Mouse (Mus musculus): ENCODE measurements around the gene Ppara. TPM values are rescaled to one million over a fixed set of nuclear protein-coding genes. Genes with fewer than 3 reads are reported as not detected.

The Ppara gene
- polyA plus RNA-seq, 1 experiment from 2014 or later, result 12.2 TPM

DNA sequence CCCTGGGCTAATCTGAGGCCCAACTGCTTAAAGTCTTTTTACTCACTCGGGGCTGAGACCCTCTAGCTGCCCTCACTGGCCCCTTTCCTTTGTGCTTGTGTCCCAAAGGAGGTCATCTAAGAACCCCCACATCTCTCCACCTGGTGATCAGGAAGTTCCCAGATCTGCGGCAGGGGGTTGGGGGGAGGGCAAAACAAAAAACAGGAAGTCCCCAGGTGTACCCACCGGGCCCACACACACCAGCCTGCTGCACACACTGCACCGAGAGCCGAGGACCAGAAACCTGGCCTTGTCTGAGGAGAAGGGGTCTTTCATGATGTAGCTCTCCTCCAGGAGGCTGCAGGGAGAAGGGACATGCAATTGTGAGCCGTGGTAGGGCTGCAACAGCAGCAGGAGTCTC lies 73.2 kb downstream of the Ppara start:
- Histone ChIP-seq H3K4me3 (replicated peaks; ENCODE audit: low read length) (no peak overlapping the region), H3K9me3 (replicated peaks; ENCODE audit: control insufficient read depth, low read length) (no peaks in the 10 kb centered on the region), H3K36me3 (ENCODE audit: control insufficient read depth, insufficient read depth, low read length) (no peaks in the 10 kb centered on the region), H3K27me3 (ENCODE audit: control insufficient read depth, insufficient read depth, low read length) (no peaks in the 10 kb centered on the region), H3K4me1 (ENCODE audit: control insufficient read depth, insufficient read depth, low read length) (peaks cover 13% of the 10 kb centered on the region), H3K9ac (ENCODE audit: low read length) (no peak overlapping the region), H3K4me2 (ENCODE audit: low read depth, low read length) (no peak overlapping the region), H3K27ac (ENCODE audit: low read length) (no peak overlapping the region)
- ATAC-seq (ENCODE audit: insufficient read depth, low FRiP score), result no peak
- WGBS, result 83% methylated on average over 6 of the region's 6 CpGs

DNA sequence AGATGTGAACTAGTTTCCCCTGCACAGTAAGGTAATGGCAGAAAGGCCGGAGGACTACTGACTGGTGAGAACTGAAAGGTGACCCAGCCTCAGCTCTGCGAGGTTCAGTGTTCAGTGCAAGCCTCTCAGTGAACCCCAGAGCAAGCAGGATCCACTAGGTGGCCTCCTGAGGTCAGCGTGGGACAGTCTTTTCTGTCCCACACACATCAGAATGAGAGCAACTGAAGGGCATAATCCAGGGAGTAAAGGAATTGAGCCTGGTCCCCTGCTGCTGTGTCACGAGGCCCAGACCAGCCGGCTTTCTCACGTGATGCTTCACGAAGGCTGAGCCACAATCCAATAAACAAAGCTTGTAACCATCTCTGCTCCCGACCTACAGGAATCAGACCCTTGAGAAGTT lies 73.7 kb downstream of the Ppara start:
- WGBS, result 61% methylated on average over 8 of the region's 8 CpGs
- no peaks in the 10 kb centered on the region for H3K36me3 ChIP-seq (ENCODE audit: control insufficient read depth, insufficient read depth, low read length)
- H3K9ac ChIP-seq (ENCODE audit: low read length), result no peak overlapping the region
- H3K27me3 ChIP-seq (ENCODE audit: control insufficient read depth, insufficient read depth, low read length), result no peaks in the 10 kb centered on the region
- no peak overlapping the region for H3K4me2 ChIP-seq (ENCODE audit: low read depth, low read length)
- no peak overlapping the region for H3K4me3 ChIP-seq (replicated peaks; ENCODE audit: low read length)
- H3K9me3 ChIP-seq (replicated peaks; ENCODE audit: control insufficient read depth, low read length), result no peaks in the 10 kb centered on the region
- no peak overlapping the region for H3K27ac ChIP-seq (ENCODE audit: low read length)
- H3K4me1 ChIP-seq (ENCODE audit: control insufficient read depth, insufficient read depth, low read length), result peaks cover 13% of the 10 kb centered on the region
- ATAC-seq (ENCODE audit: insufficient read depth, low FRiP score), result no peak

DNA sequence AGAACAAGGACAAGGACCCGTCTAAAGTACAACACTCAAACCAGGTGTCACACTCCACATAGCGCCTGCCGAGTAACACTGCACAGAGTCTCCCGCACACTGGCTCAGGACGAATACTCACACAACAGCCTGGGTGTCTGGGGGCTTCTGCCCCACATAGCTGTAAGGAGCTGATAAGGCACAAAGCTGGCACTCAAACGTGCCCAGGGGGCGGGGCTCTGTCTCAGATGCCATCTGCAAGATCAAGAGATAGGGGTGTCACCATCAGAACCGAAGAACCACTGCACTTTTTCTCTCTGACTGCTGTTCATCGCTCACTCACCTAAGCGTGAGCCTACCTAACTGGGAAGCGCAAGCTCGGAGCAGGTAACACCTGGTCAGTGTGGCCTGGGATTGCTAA lies 74.3 kb downstream of the Ppara start:
- H3K4me2 ChIP-seq (ENCODE audit: low read depth, low read length), result no peak overlapping the region
- no peak overlapping the region for H3K4me3 ChIP-seq (replicated peaks; ENCODE audit: low read length)
- no peak overlapping the region for H3K27ac ChIP-seq (ENCODE audit: low read length)
- ATAC-seq (ENCODE audit: insufficient read depth, low FRiP score), result no peak
- WGBS, result 84% methylated on average over 12 of the region's 12 CpGs
- no peaks in the 10 kb centered on the region for H3K9me3 ChIP-seq (replicated peaks; ENCODE audit: control insufficient read depth, low read length)
- H3K36me3 ChIP-seq (ENCODE audit: control insufficient read depth, insufficient read depth, low read length), result no peaks in the 10 kb centered on the region
- H3K27me3 ChIP-seq (ENCODE audit: control insufficient read depth, insufficient read depth, low read length), result no peaks in the 10 kb centered on the region
- peaks cover 13% of the 10 kb centered on the region for H3K4me1 ChIP-seq (ENCODE audit: control insufficient read depth, insufficient read depth, low read length)
- H3K9ac ChIP-seq (ENCODE audit: low read length), result no peak overlapping the region

DNA sequence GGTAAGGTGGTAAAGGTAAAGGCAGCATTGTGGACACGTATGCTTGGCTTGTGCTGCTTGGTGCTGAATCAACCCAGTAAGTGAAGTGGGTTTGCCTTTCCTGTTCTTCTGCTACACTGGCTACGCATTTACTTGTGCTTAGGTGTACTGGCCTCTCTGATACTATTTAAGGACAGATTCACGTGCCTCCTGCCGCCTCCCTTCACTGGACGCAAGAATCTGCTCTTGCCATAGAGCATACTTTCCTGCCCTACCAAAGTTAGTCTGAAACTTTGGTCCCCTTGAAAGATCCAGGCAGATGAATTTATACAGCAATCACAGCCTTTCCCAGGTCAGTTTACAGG lies 75.7 kb downstream of the Ppara start:
- H3K27ac ChIP-seq (ENCODE audit: low read length), result peak overlapping the region; percentile 84; the same call in 1 of the 2 replicates
- peaks cover 13% of the 10 kb centered on the region for H3K4me1 ChIP-seq (ENCODE audit: control insufficient read depth, insufficient read depth, low read length)
- H3K27me3 ChIP-seq (ENCODE audit: control insufficient read depth, insufficient read depth, low read length), result no peaks in the 10 kb centered on the region
- 75% methylated on average over 5 of the region's 5 CpGs for WGBS
- H3K9me3 ChIP-seq (replicated peaks; ENCODE audit: control insufficient read depth, low read length), result no peaks in the 10 kb centered on the region
- peak overlapping the region; percentile 77 for H3K4me3 ChIP-seq (replicated peaks; ENCODE audit: low read length)
- peak overlapping the region; percentile 90 for H3K9ac ChIP-seq (ENCODE audit: low read length)
- ATAC-seq (ENCODE audit: insufficient read depth, low FRiP score), result no peak
- H3K4me2 ChIP-seq (ENCODE audit: low read depth, low read length), result peak overlapping the region; percentile 82
- H3K36me3 ChIP-seq (ENCODE audit: control insufficient read depth, insufficient read depth, low read length), result no peaks in the 10 kb centered on the region

DNA sequence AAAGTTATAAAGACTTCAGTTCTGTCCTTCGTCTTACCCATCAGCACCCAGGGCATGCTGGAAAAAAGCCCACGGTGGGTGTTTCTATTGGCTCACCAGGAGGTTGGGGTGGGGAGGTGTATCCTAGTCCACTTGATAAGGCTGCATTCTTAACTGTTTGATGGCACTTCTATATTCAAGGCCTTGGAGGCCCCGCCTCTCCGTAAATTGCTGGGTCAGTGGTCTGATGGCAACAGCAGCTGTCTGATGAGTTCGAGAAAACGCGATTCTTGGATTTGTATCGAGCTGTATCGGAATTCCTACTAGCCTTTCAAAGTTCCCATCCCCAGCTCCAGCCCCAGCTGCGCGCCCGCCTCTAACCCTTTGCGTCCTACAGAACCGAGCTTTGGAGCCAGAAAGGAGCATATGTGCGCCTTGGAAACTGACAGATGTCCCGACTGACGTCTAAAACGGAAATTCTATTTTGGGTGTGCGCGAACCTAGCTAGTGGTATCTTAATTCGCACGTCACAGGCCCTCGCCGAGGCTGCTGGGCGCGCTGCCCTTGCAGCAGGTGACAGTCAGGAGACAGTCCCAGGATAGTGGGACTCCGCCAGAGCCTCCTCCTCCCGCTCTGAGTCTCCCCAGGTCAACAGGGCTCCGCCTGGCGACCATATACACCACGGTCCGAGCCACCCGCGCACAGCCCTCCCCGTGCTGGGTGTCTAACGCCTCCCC lies 76.2 kb downstream of the Ppara start:
- Histone ChIP-seq H3K4me3 (replicated peaks; ENCODE audit: low read length) (peak overlapping the region; percentile 77), H3K27ac (ENCODE audit: low read length) (peak overlapping the region; percentile 84), H3K9ac (ENCODE audit: low read length) (peak overlapping the region; percentile 90), H3K36me3 (ENCODE audit: control insufficient read depth, insufficient read depth, low read length) (no peaks in the 10 kb centered on the region), H3K9me3 (replicated peaks; ENCODE audit: control insufficient read depth, low read length) (no peaks in the 10 kb centered on the region), H3K4me2 (ENCODE audit: low read depth, low read length) (peak overlapping the region; percentile 82), H3K27me3 (ENCODE audit: control insufficient read depth, insufficient read depth, low read length) (no peaks in the 10 kb centered on the region), H3K4me1 (ENCODE audit: control insufficient read depth, insufficient read depth, low read length) (peaks cover 13% of the 10 kb centered on the region)
- peak; percentile 76 for ATAC-seq (ENCODE audit: insufficient read depth, low FRiP score)
- WGBS, result 3% methylated on average over 36 of the region's 36 CpGs

DNA sequence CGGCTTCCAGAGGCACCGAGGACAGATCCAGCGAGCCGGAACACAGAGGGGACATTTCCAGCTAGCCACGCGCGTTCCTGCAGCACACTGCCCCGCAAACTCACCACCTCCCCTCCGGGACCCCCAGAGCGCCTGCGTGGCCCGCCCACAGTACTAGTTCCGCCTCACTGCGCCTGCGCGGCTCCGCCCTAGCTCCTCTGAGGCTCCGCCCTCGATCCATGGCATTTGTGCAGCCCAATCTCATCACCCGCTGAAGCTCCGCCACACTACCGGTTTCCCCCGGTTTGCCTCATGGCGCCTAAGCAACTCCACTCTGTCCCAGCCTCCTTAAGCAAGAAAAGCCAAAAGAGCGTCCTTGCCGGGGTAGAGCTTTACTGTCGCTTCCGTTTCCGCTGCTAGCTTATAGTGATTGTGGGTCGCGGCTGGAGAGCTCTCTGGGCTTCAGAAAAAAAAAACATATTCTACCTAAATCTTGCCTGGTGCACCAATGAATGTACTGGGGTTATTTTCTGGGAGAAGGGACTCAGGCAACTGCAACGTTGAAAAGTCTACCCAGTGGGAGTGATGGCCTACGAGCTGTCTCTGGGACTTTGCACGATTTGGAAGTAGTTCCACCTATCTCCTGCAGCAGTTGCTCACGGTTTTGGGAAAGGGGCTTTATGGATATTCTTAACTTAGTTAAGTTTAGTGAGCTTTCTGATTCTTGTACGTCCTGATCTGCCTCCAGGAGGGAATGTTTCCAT lies 76.9 kb downstream of the Ppara start, which contains the start of gene Cdpf1:
TSS of gene Cdpf1 (minus strand) at position 163 of the 743 bp plus-strand sequence.
- Histone ChIP-seq H3K9ac (ENCODE audit: low read length) (peak within 1 kb of the TSS; percentile 90), H3K27ac (ENCODE audit: low read length) (peak within 1 kb of the TSS; percentile 84), H3K4me2 (ENCODE audit: low read depth, low read length) (peak within 1 kb of the TSS; percentile 82), H3K4me3 (replicated peaks; ENCODE audit: low read length) (peak within 1 kb of the TSS; percentile 77), H3K27me3 (ENCODE audit: control insufficient read depth, insufficient read depth, low read length) (no peaks in the 10 kb centered on the region), H3K36me3 (ENCODE audit: control insufficient read depth, insufficient read depth, low read length) (no peaks in the 10 kb centered on the region), H3K9me3 (replicated peaks; ENCODE audit: control insufficient read depth, low read length) (no peaks in the 10 kb centered on the region), H3K4me1 (ENCODE audit: control insufficient read depth, insufficient read depth, low read length) (peaks cover 13% of the 10 kb centered on the region)
- 2% methylated on average over 36 of the region's 36 CpGs for WGBS
- peak; percentile 96 for ATAC-seq (ENCODE audit: insufficient read depth, low FRiP score)

DNA sequence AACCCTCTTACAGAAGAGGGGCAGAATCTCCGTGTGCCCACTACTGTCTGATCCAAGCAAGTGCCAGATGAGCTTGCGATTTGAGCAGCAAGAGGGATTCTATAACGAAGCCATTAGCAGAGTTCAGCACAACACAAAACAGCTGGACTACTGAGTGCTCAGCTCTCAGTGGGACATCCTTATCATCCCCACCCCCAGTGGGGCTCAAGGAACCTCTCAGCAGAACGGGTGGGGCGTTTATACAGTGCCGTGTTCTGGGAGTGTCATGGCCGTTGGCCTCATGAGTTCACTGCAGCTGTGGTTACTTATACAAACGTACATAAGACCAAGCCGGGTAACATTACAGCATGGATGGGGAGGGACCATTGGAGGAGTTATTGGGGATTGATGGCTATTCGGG lies 78.6 kb downstream of the Ppara start:
- Histone ChIP-seq H3K27me3 (ENCODE audit: control insufficient read depth, insufficient read depth, low read length) (no peaks in the 10 kb centered on the region), H3K4me1 (ENCODE audit: control insufficient read depth, insufficient read depth, low read length) (peaks cover 13% of the 10 kb centered on the region), H3K9ac (ENCODE audit: low read length) (no peak overlapping the region), H3K4me3 (replicated peaks; ENCODE audit: low read length) (no peak overlapping the region), H3K36me3 (ENCODE audit: control insufficient read depth, insufficient read depth, low read length) (no peaks in the 10 kb centered on the region), H3K27ac (ENCODE audit: low read length) (no peak overlapping the region), H3K9me3 (replicated peaks; ENCODE audit: control insufficient read depth, low read length) (peaks cover 13% of the 10 kb centered on the region; the same call in 1 of the 2 replicates), H3K4me2 (ENCODE audit: low read depth, low read length) (no peak overlapping the region)
- 49% methylated on average over 10 of the region's 10 CpGs for WGBS
- ATAC-seq (ENCODE audit: insufficient read depth, low FRiP score), result no peak

DNA sequence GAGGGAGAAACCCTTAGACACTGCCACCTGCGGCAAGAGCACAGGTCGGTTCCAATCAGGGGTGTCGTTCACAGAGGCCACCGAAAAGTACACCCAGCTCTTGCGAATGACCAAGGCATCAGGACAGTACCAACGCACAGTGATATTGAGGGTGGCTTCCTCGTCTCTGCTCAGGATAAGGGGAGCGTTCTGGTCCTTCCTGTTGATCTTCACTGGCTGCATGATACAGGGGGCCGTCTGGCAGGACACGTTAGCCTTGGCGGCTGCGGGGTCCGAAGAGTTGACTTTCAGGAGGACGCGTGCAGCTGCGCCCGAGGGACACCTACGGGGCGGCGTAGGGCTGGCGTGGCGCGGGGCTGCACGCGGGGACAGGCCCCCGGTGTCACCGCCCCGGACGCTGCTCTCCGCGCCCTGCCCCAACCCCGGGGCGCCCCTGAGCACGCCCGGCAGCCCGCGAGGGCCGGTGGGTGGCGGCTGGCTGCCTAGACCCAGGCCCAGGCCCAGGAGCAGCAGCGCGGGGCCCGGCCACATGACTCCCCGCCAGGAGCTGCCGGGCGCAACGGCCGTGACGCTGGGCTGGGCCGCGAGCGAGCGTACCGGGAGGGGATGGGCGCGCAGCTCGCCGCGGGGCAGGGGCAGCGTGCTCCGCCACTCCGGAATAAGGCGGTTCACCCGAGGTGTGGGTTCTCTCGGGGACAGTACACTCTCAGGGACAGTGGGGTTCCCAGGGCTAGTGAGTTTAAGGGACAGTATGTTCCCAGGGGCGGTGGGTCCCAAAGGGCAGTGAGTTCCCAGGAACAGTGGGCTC lies 86.6 kb downstream of the Ppara start, which contains the start of gene Pkdrej:
TSS of gene Pkdrej (minus strand) at position 532 of the 808 bp plus-strand sequence.
- peaks cover 10% of the 10 kb centered on the region for H3K4me1 ChIP-seq (ENCODE audit: control insufficient read depth, insufficient read depth, low read length)
- H3K9me3 ChIP-seq (replicated peaks; ENCODE audit: control insufficient read depth, low read length), result peaks cover 14% of the 10 kb centered on the region; the same call in 1 of the 2 replicates
- peak within 1 kb of the TSS; percentile 99 for H3K4me2 ChIP-seq (ENCODE audit: low read depth, low read length)
- peak within 1 kb of the TSS; percentile 56 for H3K4me3 ChIP-seq (replicated peaks; ENCODE audit: low read length)
- WGBS, result under 1% methylated on average over 65 of the region's 65 CpGs
- peak; percentile 83 for ATAC-seq (ENCODE audit: insufficient read depth, low FRiP score)
- H3K27me3 ChIP-seq (ENCODE audit: control insufficient read depth, insufficient read depth, low read length), result no peaks in the 10 kb centered on the region; the same call in 1 of the 2 replicates
- peak within 1 kb of the TSS; percentile 89 for H3K9ac ChIP-seq (ENCODE audit: low read length)
- H3K36me3 ChIP-seq (ENCODE audit: control insufficient read depth, insufficient read depth, low read length), result no peaks in the 10 kb centered on the region
- no peak within 1 kb of the TSS for H3K27ac ChIP-seq (ENCODE audit: low read length)
